Mouse (Mus musculus): Measurements from ENCODE around the gene Setd6.

The Setd6 gene

DNA sequence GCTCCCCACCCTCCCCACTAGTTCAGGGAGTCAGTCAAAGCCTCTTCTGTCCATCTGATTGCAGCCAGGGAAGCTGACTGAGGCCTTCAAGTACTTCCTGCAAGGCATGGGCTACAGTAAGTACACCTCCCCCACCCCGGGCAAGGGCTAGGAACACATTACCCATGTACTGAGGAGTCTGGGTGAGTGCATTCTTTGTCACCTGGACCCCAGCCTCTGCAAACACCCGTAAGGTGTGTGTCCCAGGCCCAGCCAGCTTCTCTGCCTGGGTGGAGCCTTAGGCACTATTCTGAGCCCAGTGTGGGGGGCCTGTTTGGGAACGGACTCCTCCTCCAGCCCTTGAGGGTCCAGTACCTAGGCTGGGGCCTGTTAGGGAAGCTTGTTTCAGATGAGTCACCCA is 4.7 kb upstream of the Setd6 start:
- no peak for DNase-seq (ENCODE audit: low spot score)

DNA sequence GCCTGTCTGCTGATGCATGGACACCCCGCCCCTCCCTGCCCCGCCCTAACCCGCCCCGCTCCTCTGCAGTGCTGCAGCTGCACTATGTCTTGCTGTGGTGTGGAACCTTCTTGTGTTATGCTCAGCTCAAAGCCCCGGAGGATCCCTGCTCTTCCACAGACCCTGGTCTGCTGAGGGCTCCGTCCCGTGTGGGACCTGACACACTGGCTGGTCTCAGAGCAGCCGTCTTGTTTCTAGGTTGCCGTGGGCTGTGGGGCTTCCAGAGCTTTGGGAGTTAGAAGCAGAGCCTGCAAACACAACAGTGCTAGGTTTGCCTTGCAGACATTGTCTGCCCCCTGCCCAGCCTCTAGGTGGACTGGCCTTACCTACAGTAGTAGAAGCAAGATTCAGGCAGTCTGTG is 3.3 kb upstream of the Setd6 start:
- no peak for DNase-seq (ENCODE audit: low spot score)

DNA sequence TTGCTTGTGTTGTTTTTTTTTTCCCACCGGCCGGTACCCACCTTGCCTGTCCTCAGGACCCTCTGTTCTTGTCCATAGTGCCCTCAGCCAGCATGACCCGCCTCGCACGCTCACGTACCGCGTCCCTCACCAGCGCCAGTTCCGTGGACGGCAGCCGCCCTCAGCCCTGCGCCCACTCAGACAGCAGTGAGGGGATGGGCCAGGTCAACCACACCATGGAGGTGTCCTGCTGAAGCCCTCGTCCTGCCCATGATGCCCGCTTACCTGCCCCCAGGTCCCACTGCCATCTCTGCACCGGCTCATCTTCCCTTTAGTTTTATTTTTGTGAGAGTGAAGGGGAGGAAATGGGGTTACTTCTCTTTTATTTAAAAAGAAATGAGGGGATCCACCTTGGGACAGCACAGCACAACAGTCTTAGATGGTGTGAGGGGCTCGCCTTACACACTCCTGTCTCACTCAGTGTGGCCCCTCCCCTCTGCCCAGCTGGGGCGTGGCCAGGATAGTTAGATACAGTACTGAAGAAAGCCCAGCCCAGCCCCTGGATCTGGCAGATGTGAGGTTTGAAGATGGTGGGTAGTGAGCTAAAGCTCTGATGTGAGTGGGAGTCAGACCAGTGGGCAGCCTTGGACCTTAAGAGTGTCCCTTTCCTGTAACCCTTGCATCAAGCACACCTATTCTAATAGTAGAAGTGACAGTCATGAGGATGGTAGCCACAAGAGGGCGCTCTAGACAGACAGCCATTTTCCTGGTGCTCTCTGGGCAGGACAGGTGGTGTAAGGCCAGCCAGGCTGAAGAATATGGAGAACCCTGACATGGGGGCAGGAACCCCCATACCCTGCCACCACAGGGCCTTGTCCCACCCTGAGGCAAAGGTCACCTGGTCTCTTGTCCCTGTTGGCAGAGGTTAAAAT is 2.3 kb upstream of the Setd6 start:
- DNase-seq (ENCODE audit: low spot score) = peak; percentile 73

GRCm38 (mm10) chr8:95714367-95714766 is 1.3 kb upstream of the Setd6 start:
- DNase-seq (ENCODE audit: low spot score) = no peak

GRCm38 (mm10) chr8:95714837-95715413 is 756 bp upstream of the Setd6 start:
- no peak for DNase-seq (ENCODE audit: low spot score)

GRCm38 (mm10) chr8:95716546-95717335 is 1.1 kb downstream of the Setd6 start:
- no peak for DNase-seq (ENCODE audit: low spot score)

GRCm38 (mm10) chr8:95727625-95728024 is 11.9 kb downstream of the Setd6 start:
- no peak for DNase-seq (ENCODE audit: low spot score)

DNA sequence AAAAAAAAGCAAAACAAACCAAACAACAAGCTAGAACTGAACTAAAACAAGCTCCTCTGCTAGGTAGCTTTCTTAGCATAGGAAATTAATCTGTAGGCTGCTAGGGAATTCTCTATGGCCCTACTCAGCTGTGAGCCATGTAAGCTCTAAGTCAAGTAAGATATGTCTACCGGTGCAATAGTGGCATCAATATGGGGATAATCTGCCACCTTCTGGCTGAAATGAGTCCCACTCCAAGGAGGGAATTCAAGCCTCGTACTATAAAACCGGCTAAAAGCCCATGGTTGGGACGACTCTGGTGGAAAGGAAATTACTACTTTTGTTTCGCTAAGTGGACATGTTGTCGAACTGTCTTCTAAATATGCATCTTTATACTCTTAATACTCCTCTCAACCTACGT is 22.9 kb downstream of the Setd6 start:
- DNase-seq (ENCODE audit: low spot score) = no peak

GRCm38 (mm10) chr8:95741732-95742131 is 26.1 kb downstream of the Setd6 start:
- DNase-seq (ENCODE audit: low spot score) = no peak

DNA sequence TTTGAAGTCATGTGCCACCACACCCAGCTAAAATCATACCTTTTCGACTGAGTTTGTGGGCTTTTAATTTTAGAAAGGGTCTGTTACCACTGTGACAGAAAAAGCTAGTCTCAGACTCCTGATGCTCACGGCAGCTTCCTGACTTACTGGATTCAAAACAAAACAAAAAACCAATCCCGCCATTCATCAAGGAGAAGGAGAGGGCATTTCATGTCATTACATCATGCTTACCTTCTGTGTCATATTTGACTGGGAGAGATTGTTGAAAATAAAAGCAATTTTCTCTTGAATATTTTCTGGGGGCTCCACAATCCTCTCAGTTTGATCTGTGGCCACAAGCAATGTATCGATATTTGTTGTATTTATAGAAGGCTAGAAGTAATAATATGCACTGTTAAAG is 32.3 kb downstream of the Setd6 start:
- DNase-seq (ENCODE audit: low spot score) = no peak

- no peak for DNase-seq (ENCODE audit: low spot score)
These were observed 36.2 kb downstream of the Setd6 start for GRCm38 (mm10) chr8:95751924-95752323.

GRCm38 (mm10) chr8:95760323-95760722 is 44.6 kb downstream of the Setd6 start:
- DNase-seq (ENCODE audit: low spot score) = no peak

GRCm38 (mm10) chr8:95764133-95764532 is 48.5 kb downstream of the Setd6 start:
- no peak for DNase-seq (ENCODE audit: low spot score)
